Mouse (Mus musculus) erythroblast, embryonic 14.5 days (primary cell): Measurements from ENCODE around the gene Ppp3ca.

ENCODE experiments used
- GATA1 ChIP-seq: IDR thresholded peaks from 2 replicates; pipeline ENCODE4 v1.6.1; 2012; ENCODE audit warnings: low read length, inconsistent platforms, mixed read lengths
- TAL1 ChIP-seq: IDR thresholded peaks from 3 replicates; pipeline ENCODE4 v1.6.1; 2012; ENCODE audit warnings: low read length, inconsistent platforms, mixed read lengths

DNA sequence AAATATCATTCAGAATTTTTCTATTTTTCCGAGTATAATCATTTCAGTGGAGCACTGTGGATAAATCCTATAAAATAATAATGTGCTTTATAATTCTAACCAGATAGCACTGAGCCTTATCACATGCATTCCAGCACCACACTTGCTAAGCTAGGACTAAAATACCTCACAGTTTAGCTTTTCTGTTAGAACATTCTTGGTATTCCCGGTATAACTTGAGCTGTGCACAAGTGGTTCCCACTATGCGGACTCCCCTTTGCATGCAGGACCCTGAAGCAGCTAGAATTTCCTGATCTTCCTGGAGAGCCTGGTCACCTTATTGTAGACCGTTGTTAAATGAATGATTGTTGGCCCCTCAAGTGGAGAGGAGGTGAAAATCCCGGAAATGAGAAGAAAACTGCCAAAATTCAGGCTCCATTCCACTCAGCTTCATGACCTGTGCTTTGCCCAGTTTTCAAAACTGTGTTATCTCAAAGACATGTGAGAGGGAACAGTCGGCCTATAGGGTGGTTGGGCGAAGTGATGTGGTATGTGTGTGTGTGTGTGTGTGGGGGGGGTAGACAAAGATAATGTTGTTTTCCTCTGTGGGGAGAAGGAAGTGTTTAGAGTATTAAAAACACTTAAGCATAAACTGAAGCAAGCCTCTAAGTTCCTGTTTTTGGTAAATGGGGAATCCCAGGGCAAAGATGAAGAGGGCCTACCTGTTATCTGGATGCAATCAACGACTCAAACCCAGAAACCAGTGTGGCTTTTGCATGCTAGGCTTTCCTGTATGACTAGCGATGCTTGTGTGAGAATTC, 72.5 kb downstream of the Ppp3ca start:
- TF ChIP-seq GATA1 = no peak
- TF ChIP-seq TAL1 = no peak
